Comparison of ENCODE assay signal across 8 mouse cellular contexts in genomic region chr15:7226225-7226624, GRCm38 (mm10).
DNase-seq lines count a peak whose midpoint lies in the region; ATAC-seq lines count a peak whose summit lies in the region.

No protein-coding gene starts in this region.

- H3K9ac ChIP-seq in midbrain, embryonic 14.5 days (replicated peaks; ENCODE audit: low read length): no peak overlapping the region

- H3K27ac ChIP-seq in midbrain, embryonic 14.5 days (replicated peaks; ENCODE audit: low read depth, low read length): no peak overlapping the region

- intact Hi-C loops in left cerebral cortex, postnatal 36 days (cut with DNase I): loop anchor here (1.0 to 5.0 kb wide), 2 partner anchors 94 to 317 kb away; no protein-coding TSS in a partner anchor

- H3K9me3 ChIP-seq in midbrain, embryonic 14.5 days (ENCODE audit: control insufficient read depth, low read length): no peaks in the 10 kb centered on the region

- ATAC-seq in granulocyte monocyte progenitor cell, adult 5-6 weeks (replicated peaks; ENCODE audit: poor library complexity, severe bottlenecking): peak; percentile 90
- peak; percentile 71 for ATAC-seq in midbrain, embryonic 14.5 days (ENCODE audit: low FRiP score, low TSS enrichment)
- ATAC-seq in activated CD4-positive, CD25-positive, alpha-beta regulatory T cell, adult 4 months: no peak

- peak; percentile 79 for DNase-seq in adrenal gland, adult 2 months
- peak; percentile 89 for DNase-seq in embryo, embryonic 11 days
- DNase-seq in kidney, adult 11 months: peak; percentile 60
- peak; percentile 68 to 70 for DNase-seq in left cerebral cortex, postnatal 36 days (ENCODE audit: low spot score in 2 of 2)
- peak; percentile 93 for DNase-seq in midbrain, embryonic 14.5 days
- peak; percentile 15 for DNase-seq in spleen, adult 12 weeks (ENCODE audit: low spot score)

- H3K36me3 ChIP-seq in midbrain, embryonic 14.5 days (ENCODE audit: control insufficient read depth, insufficient read depth, low read length): no peaks in the 10 kb centered on the region

- no peak overlapping the region for H3K4me3 ChIP-seq in midbrain, embryonic 14.5 days (replicated peaks; ENCODE audit: low read depth, low read length)

- no peaks in the 10 kb centered on the region for H3K27me3 ChIP-seq in midbrain, embryonic 14.5 days (ENCODE audit: control insufficient read depth, insufficient read depth, low read length)

- no peaks in the 10 kb centered on the region for H3K4me1 ChIP-seq in midbrain, embryonic 14.5 days (ENCODE audit: control insufficient read depth, insufficient read depth, low read length)

- no peak overlapping the region for H3K4me2 ChIP-seq in midbrain, embryonic 14.5 days (ENCODE audit: low read length)

- 4% methylated on average over 5 of the region's 5 CpGs for WGBS in midbrain, embryonic 14.5 days

Comparison
In these comparisons a context has a peak if more than half of its experiments do, and no peak if none do; other contexts are left out.
1. DNase-seq: peak in every context shown above with its lines; median percentile 93 in midbrain, embryonic 14.5 days; 89 in embryo, embryonic 11 days; 79 in adrenal gland, adult 2 months; 69 in left cerebral cortex, postnatal 36 days; 60 in kidney, adult 11 months; 15 in spleen, adult 12 weeks.